Mouse (Mus musculus) testis, adult 2 months (tissue): ENCODE data around the gene Srp9.

Experiments
- CTCF ChIP-seq: fragments of 200-500 bp; IDR thresholded peaks from 2 replicates; pipeline ENCODE4 v1.5.1; 2012; ENCODE audit warnings: low read depth, mild to moderate bottlenecking, inconsistent platforms, low read length, moderate library complexity; ENCODE audit not compliant: control insufficient read depth, insufficient read depth, insufficient replicate concordance
- POLR2A ChIP-seq: fragments of 200-500 bp; IDR thresholded peaks from 2 replicates; pipeline ENCODE4 v1.6.1; 2012; ENCODE audit warnings: low read depth, mild to moderate bottlenecking, inconsistent platforms, low read length, moderate library complexity; ENCODE audit not compliant: control insufficient read depth

DNA sequence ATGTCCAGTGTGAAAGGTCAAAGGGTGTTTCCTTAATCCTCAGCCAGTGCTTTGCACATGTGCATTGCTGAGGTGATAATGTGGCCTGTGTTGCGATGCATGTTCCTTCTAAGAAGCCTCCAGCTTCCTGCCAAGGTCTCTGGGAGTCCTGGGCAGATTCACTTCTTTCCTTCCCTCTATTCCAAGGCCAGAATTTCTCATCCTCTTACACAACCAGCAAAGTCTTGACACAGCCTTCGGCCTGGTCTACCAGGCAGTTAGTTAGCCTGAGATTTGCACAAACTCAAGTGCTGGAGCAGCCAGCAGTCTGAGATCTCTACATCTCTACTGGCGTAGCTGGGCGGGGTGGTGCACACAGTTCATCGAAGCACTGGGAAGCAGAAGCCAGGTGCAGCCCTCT, 27.8 kb upstream of the Srp9 start:
- TF ChIP-seq CTCF, result no peak
- TF ChIP-seq POLR2A, result no peak
